Mouse (Mus musculus) embryonic facial prominence, embryonic 13.5 days (tissue): ENCODE data around the gene Hmcn1. TPM values are rescaled to one million over a fixed set of nuclear protein-coding genes. Genes with fewer than 3 reads are reported as not detected.

ENCODE experiments used
- ATAC-seq: fragments of 200-750 bp; cut with Nextera tagmentation; 2 replicates; pipeline ENCODE4 v1.8.0; 2017; ENCODE audit warnings: low read depth; ENCODE audit not compliant: insufficient number of reproducible peaks, insufficient read depth, low FRiP score, low TSS enrichment
- H3K27ac ChIP-seq: fragments of 300-500 bp; sonication (generic); 2 replicates; pipeline ENCODE4 v1.5.1; 2015; ENCODE audit warnings: moderate library complexity, mild to moderate bottlenecking, inconsistent platforms
- H3K27me3 ChIP-seq: fragments of 300-500 bp; sonication (generic); 2 replicates; pipeline ENCODE4 v1.6.1; 2015; ENCODE audit warnings: mild to moderate bottlenecking, inconsistent platforms
- H3K36me3 ChIP-seq: fragments of 300-500 bp; sonication (generic); 2 replicates; pipeline ENCODE4 v1.6.1; 2015; ENCODE audit warnings: mild to moderate bottlenecking, inconsistent platforms
- H3K4me1 ChIP-seq: fragments of 300-500 bp; sonication (generic); 2 replicates; pipeline ENCODE4 v1.6.1; 2015; ENCODE audit warnings: inconsistent platforms
- H3K4me2 ChIP-seq: fragments of 300-500 bp; sonication (generic); 2 replicates; pipeline ENCODE4 v1.6.1; 2015; ENCODE audit warnings: moderate library complexity, mild to moderate bottlenecking, inconsistent platforms
- H3K4me3 ChIP-seq: fragments of 300-500 bp; sonication (generic); 2 replicates; pipeline ENCODE4 v1.5.1; 2015; ENCODE audit warnings: mild to moderate bottlenecking, inconsistent platforms
- H3K9ac ChIP-seq: fragments of 300-500 bp; sonication (generic); 2 replicates; pipeline ENCODE4 v1.6.1; 2015; ENCODE audit warnings: mild to moderate bottlenecking, inconsistent platforms
- H3K9me3 ChIP-seq: fragments of 300-500 bp; sonication (generic); 2 replicates; pipeline ENCODE4 v1.6.1; 2016; ENCODE audit warnings: inconsistent platforms
- WGBS: fragments of 180-500 bp; shearing (Covaris S2); methylation state at CpG from one replicate; pipeline ENCODE4 v1.1.7; 2015; ENCODE audit warnings: mixed read lengths; 5-methylcytosine and 5-hydroxymethylcytosine counted together
- polyA plus RNA-seq: library from polyadenylated mRNA; unstranded; fragments of >200 nt; fragmentation: Nextera tagmentation; extraction: Ambion mirVana; gene quantifications from 2 replicates; pipeline ENCODE4 v1.2.1, GENCODE M21; 2015

Gene Hmcn1
- polyA plus RNA-seq, 1 experiment from 2014 or later, result 38.5 TPM

DNA sequence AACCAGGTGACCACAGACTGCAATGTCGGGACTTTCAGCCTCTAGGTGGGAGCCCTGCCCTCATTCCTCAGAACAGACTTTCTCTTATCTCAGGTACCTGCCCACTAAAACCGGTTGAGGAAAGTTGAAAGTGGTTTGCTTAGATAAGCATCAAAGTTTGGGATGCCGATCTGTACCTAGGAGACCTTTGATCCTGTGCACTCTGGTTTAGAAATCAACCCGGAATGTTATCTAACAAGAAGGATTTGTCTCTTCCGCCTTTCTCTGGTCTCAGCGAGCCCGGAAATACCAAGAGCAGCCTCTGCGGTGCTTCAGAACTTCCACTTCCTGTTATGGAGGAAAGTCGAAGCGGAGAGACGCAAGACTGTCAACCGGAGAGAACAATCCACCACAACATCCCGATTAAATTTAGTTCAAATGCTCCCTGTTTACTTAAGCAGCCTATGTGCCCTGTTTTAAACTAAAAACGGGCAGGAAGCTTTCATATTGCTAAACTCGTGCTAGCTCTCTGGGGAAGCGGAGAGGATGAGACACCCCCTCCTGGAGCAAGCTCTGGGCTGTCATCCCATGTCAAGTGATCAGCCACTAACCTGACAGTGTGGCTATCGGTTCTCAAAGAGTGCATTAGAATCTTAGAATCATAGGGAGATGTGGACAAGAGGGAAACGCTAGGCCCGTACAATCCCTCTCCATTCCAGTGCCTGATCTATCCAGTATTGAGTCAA is 32.0 kb upstream of the Hmcn1 start:
- Histone ChIP-seq H3K36me3 (no peaks in the 10 kb centered on the region), H3K27ac (0 out of 2 replicates have a peak overlapping the region, but pooled peaks have one; percentile 28), H3K4me2 (no peak overlapping the region), H3K9me3 (no peaks in the 10 kb centered on the region), H3K4me3 (no peak overlapping the region), H3K4me1 (no peaks in the 10 kb centered on the region; the same call in 1 of the 2 replicates), H3K27me3 (no peaks in the 10 kb centered on the region), H3K9ac (no peak overlapping the region)
- 72% methylated on average over 19 of the region's 19 CpGs for WGBS
- no peak for ATAC-seq

DNA sequence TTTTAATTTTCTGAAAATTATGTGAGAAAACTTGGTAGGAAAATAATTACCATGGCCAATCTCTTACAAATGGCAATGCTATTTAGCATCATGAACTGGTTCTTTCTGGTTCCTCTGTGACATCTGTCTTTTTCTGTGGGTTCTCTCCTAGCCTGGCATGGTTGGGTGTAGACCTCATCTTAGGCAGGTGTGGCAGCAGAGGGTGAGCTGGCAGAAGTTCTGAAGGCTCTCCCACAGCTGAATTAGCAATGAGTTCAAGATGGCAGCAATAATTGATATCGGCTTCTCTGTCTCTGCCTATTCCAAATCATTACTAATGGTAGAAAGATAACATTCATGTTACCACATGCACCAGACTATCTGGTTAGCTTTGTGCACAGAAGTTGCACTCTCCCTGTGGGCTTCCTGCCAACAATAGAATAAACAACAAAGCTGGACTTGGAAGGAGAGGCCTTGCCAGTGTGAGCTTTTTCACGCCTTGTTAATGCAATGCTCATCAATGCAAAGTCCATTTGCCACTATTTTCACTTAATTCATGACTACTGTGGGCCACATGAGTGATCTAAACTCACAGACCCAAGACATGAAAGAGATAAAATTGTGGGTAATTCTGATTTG is 26.1 kb upstream of the Hmcn1 start:
- no peaks in the 10 kb centered on the region for H3K9me3 ChIP-seq
- H3K36me3 ChIP-seq, result no peaks in the 10 kb centered on the region
- 76% methylated on average over 2 of the region's 2 CpGs for WGBS
- no peaks in the 10 kb centered on the region for H3K27me3 ChIP-seq
- no peak overlapping the region for H3K9ac ChIP-seq
- no peak for ATAC-seq
- no peak overlapping the region for H3K27ac ChIP-seq
- no peak overlapping the region for H3K4me3 ChIP-seq
- H3K4me1 ChIP-seq, result peaks cover 4% of the 10 kb centered on the region
- H3K4me2 ChIP-seq, result no peak overlapping the region

- Histone ChIP-seq H3K27ac (no peak overlapping the region), H3K4me1 (peaks cover 26% of the 10 kb centered on the region), H3K4me3 (no peak overlapping the region), H3K36me3 (no peaks in the 10 kb centered on the region), H3K9ac (no peak overlapping the region), H3K4me2 (no peak overlapping the region), H3K9me3 (no peaks in the 10 kb centered on the region), H3K27me3 (no peaks in the 10 kb centered on the region)
- ATAC-seq, result peak; percentile 27; the same call in 1 of the 2 replicates
- WGBS, result 23% methylated on average over 7 of the region's 7 CpGs
Measured at GRCm38 (mm10) chr1:151011056-151011455, 17.8 kb upstream of the Hmcn1 start.

DNA sequence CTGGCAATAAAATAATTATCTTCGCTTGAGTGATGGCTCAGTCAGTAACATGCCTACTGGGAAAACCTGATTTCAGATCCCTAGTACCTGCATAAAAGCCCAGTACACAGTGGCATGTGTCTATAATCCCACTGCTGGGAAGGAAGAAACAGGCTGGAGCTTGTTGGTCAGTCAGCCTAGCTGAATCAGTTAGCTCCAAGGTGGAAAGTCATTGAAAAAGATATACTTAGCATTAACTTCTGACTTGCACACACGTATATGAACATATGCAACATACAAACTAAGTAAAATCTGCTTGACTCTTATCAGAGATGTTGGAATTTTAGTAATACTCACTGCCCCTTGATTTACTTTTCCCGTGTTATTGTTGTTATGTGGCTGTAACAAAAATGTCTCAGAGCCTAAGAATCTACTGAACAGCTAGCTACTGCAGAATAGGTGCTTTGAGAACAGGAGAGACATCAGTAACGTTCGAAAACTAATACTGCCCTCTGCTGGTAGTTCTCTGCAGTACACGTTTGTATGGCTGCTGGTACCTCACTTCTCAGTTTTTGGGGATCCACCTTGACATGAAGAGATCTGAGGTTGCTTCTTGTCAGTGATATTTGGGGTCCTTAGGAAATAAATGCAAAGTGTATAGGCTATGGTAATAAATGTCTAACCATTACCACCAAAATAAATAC is 16.0 kb upstream of the Hmcn1 start:
- no peaks in the 10 kb centered on the region for H3K9me3 ChIP-seq
- H3K4me1 ChIP-seq, result peaks cover 30% of the 10 kb centered on the region
- ATAC-seq, result no peak
- no peak overlapping the region for H3K4me3 ChIP-seq
- H3K9ac ChIP-seq, result no peak overlapping the region
- no peaks in the 10 kb centered on the region for H3K36me3 ChIP-seq
- H3K27ac ChIP-seq, result no peak overlapping the region
- 23% methylated on average over 6 of the region's 6 CpGs for WGBS
- no peak overlapping the region for H3K4me2 ChIP-seq
- H3K27me3 ChIP-seq, result no peaks in the 10 kb centered on the region

DNA sequence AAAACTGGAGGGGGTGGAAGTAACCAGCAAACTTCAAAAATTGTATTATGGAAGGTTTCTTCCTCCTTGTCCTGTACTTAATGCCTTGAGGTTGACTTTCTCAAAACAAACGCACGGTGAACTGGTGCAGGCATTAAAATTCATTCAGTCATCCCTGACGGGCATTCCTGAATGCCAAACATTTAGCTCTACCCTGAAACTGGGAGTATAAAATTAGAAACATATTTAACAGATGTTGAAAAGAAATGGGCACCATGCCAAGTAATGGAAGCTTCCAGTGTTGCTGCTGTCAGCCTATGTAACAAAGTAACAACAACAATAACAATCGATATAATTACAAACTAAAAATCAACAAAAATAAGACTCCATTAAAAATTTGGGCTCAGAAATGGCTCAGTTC is 14.5 kb upstream of the Hmcn1 start:
- peaks cover 30% of the 10 kb centered on the region for H3K4me1 ChIP-seq
- H3K4me3 ChIP-seq, result no peak overlapping the region
- H3K27ac ChIP-seq, result 0 out of 2 replicates have a peak overlapping the region, but pooled peaks have one; percentile 18
- H3K4me2 ChIP-seq, result 0 out of 2 replicates have a peak overlapping the region, but pooled peaks have one; percentile 1
- WGBS, result 16% methylated on average over 4 of the region's 4 CpGs
- ATAC-seq, result 0 out of 2 replicates have a peak, but pooled peaks have one; percentile 21
- no peak overlapping the region for H3K9ac ChIP-seq
- no peaks in the 10 kb centered on the region for H3K36me3 ChIP-seq
- H3K9me3 ChIP-seq, result no peaks in the 10 kb centered on the region
- no peaks in the 10 kb centered on the region for H3K27me3 ChIP-seq

DNA sequence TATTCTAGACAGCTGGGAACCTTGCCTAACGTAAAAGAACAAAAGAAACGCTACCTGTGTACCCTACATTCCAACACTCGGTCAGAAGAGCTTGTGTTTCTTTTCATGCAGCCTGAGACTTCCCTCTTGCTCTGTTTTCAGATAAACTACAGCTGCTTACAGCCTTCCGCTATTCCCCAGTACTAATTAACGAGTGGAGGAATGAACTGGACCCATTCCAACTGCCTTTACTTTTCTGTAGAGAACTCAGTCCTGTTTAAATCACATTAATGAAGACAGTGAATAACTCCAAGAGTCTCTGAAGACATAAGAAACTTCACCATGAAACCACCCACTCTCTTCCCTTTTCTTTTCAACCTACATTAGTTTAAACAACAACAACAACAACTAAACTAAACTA is 10.8 kb upstream of the Hmcn1 start:
- Histone ChIP-seq H3K27ac (no peak overlapping the region), H3K9me3 (no peaks in the 10 kb centered on the region), H3K4me2 (no peak overlapping the region), H3K27me3 (no peaks in the 10 kb centered on the region), H3K4me1 (peaks cover 48% of the 10 kb centered on the region), H3K9ac (no peak overlapping the region), H3K36me3 (no peaks in the 10 kb centered on the region), H3K4me3 (no peak overlapping the region)
- no peak for ATAC-seq
- 53% methylated on average over 5 of the region's 5 CpGs for WGBS

DNA sequence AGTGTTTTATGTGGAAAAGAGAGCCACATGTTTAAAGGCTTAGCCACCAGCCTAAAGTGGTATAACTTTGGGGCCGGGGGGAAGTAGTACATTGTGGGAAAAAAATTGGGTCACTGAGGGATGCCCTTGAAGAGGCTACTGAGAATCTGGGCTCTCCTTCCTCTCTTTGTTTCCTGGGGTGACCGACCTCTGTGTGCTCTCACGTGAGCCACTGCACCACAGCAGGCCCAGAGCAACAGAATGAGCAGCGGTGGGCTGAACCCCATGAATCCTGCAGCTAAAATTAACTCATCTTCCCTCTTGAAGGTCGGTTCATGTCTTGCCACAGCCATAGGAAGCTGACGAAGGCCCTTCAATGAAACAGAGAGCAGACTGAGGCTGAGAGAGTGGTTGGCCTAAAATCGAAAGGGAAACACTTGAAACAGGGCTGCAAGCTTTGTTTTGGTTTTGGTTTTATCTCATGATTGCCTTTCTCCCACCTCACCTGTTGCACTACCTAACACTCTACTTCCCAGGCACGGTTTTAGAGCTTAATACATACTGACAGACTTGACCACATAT is 8.7 kb upstream of the Hmcn1 start:
- H3K4me2 ChIP-seq, result no peak overlapping the region
- H3K9ac ChIP-seq, result no peak overlapping the region
- H3K9me3 ChIP-seq, result no peaks in the 10 kb centered on the region
- H3K4me3 ChIP-seq, result no peak overlapping the region
- peaks cover 30% of the 10 kb centered on the region for H3K4me1 ChIP-seq
- no peaks in the 10 kb centered on the region for H3K27me3 ChIP-seq
- peak overlapping the region; percentile 72; the same call in 1 of the 2 replicates for H3K27ac ChIP-seq
- H3K36me3 ChIP-seq, result no peaks in the 10 kb centered on the region
- 69% methylated on average over 8 of the region's 8 CpGs for WGBS
- no peak for ATAC-seq

GRCm38 (mm10) chr1:151000714-151001113 is 7.5 kb upstream of the Hmcn1 start:
- Histone ChIP-seq H3K27ac (peak overlapping the region; percentile 72; the same call in 1 of the 2 replicates), H3K27me3 (no peaks in the 10 kb centered on the region), H3K36me3 (no peaks in the 10 kb centered on the region), H3K4me1 (peaks cover 26% of the 10 kb centered on the region), H3K9ac (no peak overlapping the region), H3K9me3 (peaks cover 4% of the 10 kb centered on the region; the same call in 1 of the 2 replicates), H3K4me3 (no peak overlapping the region), H3K4me2 (peak overlapping the region; percentile 44)
- 42% methylated on average over 13 of the region's 13 CpGs for WGBS
- no peak for ATAC-seq

DNA sequence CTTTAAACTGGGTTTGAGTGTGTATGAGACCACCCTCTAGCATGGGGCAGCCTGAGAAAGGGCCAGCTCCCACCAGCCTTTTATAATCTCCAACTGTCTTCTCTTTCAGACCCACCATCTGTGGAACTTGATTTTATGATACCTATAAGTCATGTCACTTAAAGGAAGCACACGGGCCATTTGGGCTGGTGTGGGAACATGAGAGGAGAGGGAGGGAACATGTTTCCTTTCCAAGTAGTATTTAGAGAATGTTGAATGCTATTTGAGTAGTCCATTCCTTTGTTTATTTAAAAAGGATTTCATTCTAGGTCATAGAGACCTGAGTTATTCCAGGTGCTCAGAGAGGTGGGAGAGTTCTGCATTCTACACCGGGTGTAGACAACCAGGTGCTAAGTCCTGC is 1.4 kb upstream of the Hmcn1 start:
- WGBS, result 48% methylated on average over 2 of the region's 2 CpGs
- Histone ChIP-seq H3K36me3 (no peaks in the 10 kb centered on the region), H3K27me3 (no peaks in the 10 kb centered on the region), H3K9me3 (peaks cover 6% of the 10 kb centered on the region; the same call in 1 of the 2 replicates), H3K4me2 (no peak overlapping the region), H3K9ac (no peak overlapping the region), H3K4me1 (peaks cover 20% of the 10 kb centered on the region), H3K4me3 (no peak overlapping the region), H3K27ac (no peak overlapping the region)
- no peak for ATAC-seq

DNA sequence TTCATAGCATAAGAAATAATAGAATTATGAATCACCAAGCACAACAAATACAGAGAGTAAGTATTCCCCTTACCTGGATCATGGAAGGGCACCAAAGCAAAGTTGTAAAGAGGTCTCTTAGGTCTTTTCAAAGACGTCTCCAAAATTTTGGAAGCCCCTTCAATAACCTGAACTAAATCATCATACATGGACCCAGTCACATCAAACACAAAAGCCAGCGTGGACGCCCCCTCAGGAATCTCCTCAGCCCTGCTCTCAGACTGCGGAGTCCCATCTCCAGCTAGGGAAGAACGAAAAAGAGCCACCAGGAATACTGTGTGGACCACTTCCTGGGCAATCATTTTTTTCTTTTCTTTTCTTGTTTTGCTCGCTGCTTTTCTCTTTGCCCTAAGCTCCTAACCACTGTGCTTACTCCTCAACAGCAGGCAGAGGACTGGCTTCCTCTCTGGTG is 499 bp downstream of the Hmcn1 start:
- H3K9ac ChIP-seq, result peak overlapping the region; percentile 91
- H3K27ac ChIP-seq, result peak overlapping the region; percentile 95
- peak overlapping the region; percentile 70 for H3K4me3 ChIP-seq
- H3K4me1 ChIP-seq, result peaks cover 20% of the 10 kb centered on the region
- peaks cover 6% of the 10 kb centered on the region; the same call in 1 of the 2 replicates for H3K9me3 ChIP-seq
- no peaks in the 10 kb centered on the region for H3K27me3 ChIP-seq
- H3K36me3 ChIP-seq, result no peaks in the 10 kb centered on the region
- peak overlapping the region; percentile 73 for H3K4me2 ChIP-seq
- ATAC-seq, result peak; percentile 45
- under 1% methylated on average over 6 of the region's 6 CpGs for WGBS
